Mouse (Mus musculus): ENCODE data around the gene Mpped2. TPM values are rescaled to one million over a fixed set of nuclear protein-coding genes. Genes with fewer than 3 reads are reported as not detected.

Gene Mpped2
- total and polyA plus RNA-seq, 2 experiments from 2014 or later = 42.6 to 79.4 TPM

DNA sequence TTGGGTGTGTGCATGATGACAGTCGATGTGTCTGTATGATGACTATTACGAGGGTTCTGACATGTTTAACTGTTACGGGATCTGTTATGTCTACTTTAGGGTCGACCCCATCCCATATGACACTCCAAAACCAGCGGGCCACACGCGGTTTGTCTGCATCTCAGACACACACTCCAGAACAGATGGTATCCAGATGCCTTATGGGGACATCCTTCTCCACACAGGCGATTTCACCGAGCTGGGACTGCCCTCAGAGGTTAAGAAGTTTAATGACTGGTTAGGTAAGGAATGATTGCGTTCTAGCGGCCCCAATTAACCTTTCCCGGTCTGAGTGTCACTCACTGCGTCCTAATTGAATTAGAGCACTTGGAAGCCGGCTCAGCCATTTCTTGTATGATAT is 51.5 kb downstream of the Mpped2 start:
- Histone ChIP-seq H3K9me3 (ENCODE audit: low read length) (no peaks in the 10 kb centered on the region), H3K4me2 (ENCODE audit: low read depth, low read length, poor library complexity, severe bottlenecking) (no peak overlapping the region), H3K36me3 (ENCODE audit: insufficient read depth, low read length) (no peaks in the 10 kb centered on the region), H3K27me3 (ENCODE audit: insufficient read depth, low read length) (no peaks in the 10 kb centered on the region), H3K4me1 (ENCODE audit: insufficient read depth, low read length) (no peaks in the 10 kb centered on the region), H3K4me3 (ENCODE audit: low read depth, low read length) (no peak overlapping the region), H3K9ac (replicated peaks; ENCODE audit: low read length, poor library complexity, severe bottlenecking) (no peak overlapping the region), H3K27ac (ENCODE audit: low read depth, low read length) (no peak overlapping the region)
- DNase-seq (ENCODE audit: low spot score) (no peak), ATAC-seq (ENCODE audit: low FRiP score) (no peak)
- 72% methylated on average over 14 of the region's 14 CpGs for WGBS
- no peak for TF ChIP-seq CTCF (IDR thresholded peaks at IDR 0.05)

DNA sequence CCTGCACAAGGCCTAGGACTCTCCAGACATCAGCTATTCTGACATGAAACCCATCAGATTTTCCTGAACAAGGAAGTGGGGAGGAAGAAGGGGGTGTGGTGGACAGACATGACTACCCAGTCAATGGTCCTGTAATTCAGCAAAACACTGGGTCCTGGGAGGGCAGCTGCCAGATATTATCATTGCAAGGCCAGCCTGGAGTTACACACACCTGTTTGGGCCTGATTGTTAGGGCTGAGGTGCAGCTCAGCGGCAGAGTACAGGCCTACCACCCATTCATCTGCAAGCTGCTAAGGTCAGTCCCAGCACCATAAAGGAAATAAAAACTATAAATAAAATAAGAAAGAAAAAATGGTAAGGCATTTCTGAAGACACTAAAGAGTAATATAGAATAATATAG is 52.3 kb downstream of the Mpped2 start:
- 97% methylated on average over 1 of the region's 1 CpGs for WGBS
- Histone ChIP-seq H3K4me2 (ENCODE audit: low read depth, low read length, poor library complexity, severe bottlenecking) (no peak overlapping the region), H3K4me1 (ENCODE audit: insufficient read depth, low read length) (no peaks in the 10 kb centered on the region), H3K27ac (ENCODE audit: low read depth, low read length) (no peak overlapping the region), H3K27me3 (ENCODE audit: insufficient read depth, low read length) (no peaks in the 10 kb centered on the region), H3K9ac (replicated peaks; ENCODE audit: low read length, poor library complexity, severe bottlenecking) (no peak overlapping the region), H3K36me3 (ENCODE audit: insufficient read depth, low read length) (no peaks in the 10 kb centered on the region), H3K9me3 (ENCODE audit: low read length) (no peaks in the 10 kb centered on the region), H3K4me3 (ENCODE audit: low read depth, low read length) (no peak overlapping the region)
- ATAC-seq (ENCODE audit: low FRiP score) (no peak), DNase-seq (ENCODE audit: low spot score) (no peak)
- no peak for TF ChIP-seq CTCF (IDR thresholded peaks at IDR 0.05)

DNA sequence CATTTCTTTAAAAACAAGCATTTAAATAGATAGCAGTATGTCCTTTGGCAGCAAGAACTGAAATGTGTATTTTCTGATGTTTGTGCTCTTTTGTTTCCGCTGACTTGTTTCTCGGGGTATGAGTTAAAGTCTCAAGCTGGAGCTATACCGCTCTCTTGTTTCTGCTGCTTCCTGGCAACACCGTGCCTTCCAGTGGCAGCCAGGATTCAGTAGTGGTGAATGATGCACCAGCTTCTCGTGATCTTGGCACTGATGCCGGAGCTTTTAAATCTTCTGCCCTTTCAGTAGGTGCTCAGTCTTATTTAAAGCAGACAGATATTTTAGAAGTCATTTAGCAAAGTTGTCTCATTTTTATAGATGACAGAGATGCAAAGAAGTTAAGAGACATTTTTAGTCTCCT is 53.1 kb downstream of the Mpped2 start:
- no peak for DNase-seq (ENCODE audit: low spot score)
- H3K27me3 ChIP-seq (ENCODE audit: insufficient read depth, low read length) = no peaks in the 10 kb centered on the region
- no peaks in the 10 kb centered on the region for H3K9me3 ChIP-seq (ENCODE audit: low read length)
- H3K9ac ChIP-seq (replicated peaks; ENCODE audit: low read length, poor library complexity, severe bottlenecking) = no peak overlapping the region
- ATAC-seq (ENCODE audit: low FRiP score) = no peak
- H3K36me3 ChIP-seq (ENCODE audit: insufficient read depth, low read length) = no peaks in the 10 kb centered on the region
- peaks cover 5% of the 10 kb centered on the region; the same call in 1 of the 2 replicates for H3K4me1 ChIP-seq (ENCODE audit: insufficient read depth, low read length)
- H3K4me2 ChIP-seq (ENCODE audit: low read depth, low read length, poor library complexity, severe bottlenecking) = no peak overlapping the region
- no peak overlapping the region for H3K4me3 ChIP-seq (ENCODE audit: low read depth, low read length)
- H3K27ac ChIP-seq (ENCODE audit: low read depth, low read length) = no peak overlapping the region
- TF ChIP-seq CTCF (IDR thresholded peaks at IDR 0.05) = no peak
- WGBS = 64% methylated on average over 6 of the region's 6 CpGs

DNA sequence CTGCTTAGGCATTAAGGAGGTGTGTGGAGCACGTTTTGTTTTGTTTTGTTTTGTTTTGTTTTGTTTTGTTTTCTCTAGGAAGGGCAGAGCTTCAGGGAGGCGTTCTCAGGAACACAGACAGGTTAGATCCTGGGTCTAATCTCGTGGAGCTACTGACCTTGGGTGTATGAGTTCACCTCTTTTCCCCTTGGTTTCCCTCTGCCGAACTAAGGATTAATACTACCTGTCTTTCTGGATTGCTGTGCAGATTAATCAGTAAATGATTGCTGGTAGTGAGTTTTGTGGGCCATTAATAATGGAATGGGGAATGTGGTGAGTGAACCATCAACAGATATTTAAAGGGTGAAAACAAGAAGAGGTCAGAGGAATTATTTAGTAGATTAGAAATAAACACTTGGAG is 53.8 kb downstream of the Mpped2 start:
- WGBS = 74% methylated on average over 4 of the region's 4 CpGs

DNA sequence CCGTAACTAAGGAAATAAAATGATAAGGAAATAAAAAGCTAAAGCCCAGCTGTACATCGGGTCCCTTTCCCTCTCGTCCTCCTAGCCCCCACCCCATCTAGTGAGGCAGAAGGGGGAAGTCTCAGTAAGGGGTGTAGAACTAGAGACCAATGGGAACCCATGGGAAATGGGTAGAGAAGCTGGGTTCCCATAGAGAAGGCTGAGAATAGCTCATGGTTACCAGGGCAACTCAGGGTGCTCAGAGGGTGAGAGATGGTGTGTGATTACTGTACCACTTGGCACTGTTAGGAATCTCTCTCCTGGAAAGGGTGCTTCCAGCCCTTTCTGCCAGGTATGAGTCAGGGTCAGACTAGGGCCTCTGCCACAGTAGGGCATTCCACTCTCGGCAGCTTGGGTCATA is 54.3 kb downstream of the Mpped2 start:
- Histone ChIP-seq H3K36me3 (ENCODE audit: insufficient read depth, low read length) (no peaks in the 10 kb centered on the region), H3K27me3 (ENCODE audit: insufficient read depth, low read length) (no peaks in the 10 kb centered on the region), H3K9me3 (ENCODE audit: low read length) (no peaks in the 10 kb centered on the region), H3K9ac (replicated peaks; ENCODE audit: low read length, poor library complexity, severe bottlenecking) (no peak overlapping the region), H3K4me2 (ENCODE audit: low read depth, low read length, poor library complexity, severe bottlenecking) (no peak overlapping the region), H3K4me1 (ENCODE audit: insufficient read depth, low read length) (peaks cover 5% of the 10 kb centered on the region; the same call in 1 of the 2 replicates), H3K27ac (ENCODE audit: low read depth, low read length) (no peak overlapping the region), H3K4me3 (ENCODE audit: low read depth, low read length) (no peak overlapping the region)
- 77% methylated on average over 4 of the region's 4 CpGs for WGBS
- TF ChIP-seq CTCF (IDR thresholded peaks at IDR 0.05) = no peak
- DNase-seq (ENCODE audit: low spot score) (no peak), ATAC-seq (ENCODE audit: low FRiP score) (no peak)

More for the DNA sequence above, 53.8 kb downstream of the Mpped2 start:
- DNase-seq (ENCODE audit: low spot score) (no peak), ATAC-seq (ENCODE audit: low FRiP score) (no peak)
- Histone ChIP-seq H3K27ac (ENCODE audit: low read depth, low read length) (no peak overlapping the region), H3K4me2 (ENCODE audit: low read depth, low read length, poor library complexity, severe bottlenecking) (no peak overlapping the region), H3K9me3 (ENCODE audit: low read length) (no peaks in the 10 kb centered on the region), H3K36me3 (ENCODE audit: insufficient read depth, low read length) (no peaks in the 10 kb centered on the region), H3K4me3 (ENCODE audit: low read depth, low read length) (no peak overlapping the region), H3K27me3 (ENCODE audit: insufficient read depth, low read length) (no peaks in the 10 kb centered on the region), H3K4me1 (ENCODE audit: insufficient read depth, low read length) (peaks cover 5% of the 10 kb centered on the region; the same call in 1 of the 2 replicates), H3K9ac (replicated peaks; ENCODE audit: low read length, poor library complexity, severe bottlenecking) (no peak overlapping the region)
- no peak for TF ChIP-seq CTCF (IDR thresholded peaks at IDR 0.05)

DNA sequence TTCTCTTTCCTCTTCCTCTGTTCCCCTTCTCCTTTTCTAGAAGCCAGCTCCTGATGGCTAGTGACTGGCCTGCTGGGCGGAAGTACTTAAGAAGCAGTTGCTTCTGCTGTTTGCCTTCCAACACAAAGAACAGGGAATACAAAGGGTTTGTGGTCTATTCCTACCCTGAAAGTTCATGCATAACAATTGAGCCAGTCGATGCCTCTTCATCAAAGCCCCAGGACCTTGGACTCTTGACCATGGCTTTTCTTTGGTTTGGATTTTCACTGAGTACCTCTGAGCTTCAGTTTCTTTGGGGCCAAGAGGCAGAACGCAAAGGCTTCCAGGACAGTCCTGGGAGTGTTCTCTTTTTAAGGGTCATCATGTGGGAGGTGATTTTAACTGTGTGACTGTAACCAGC is 57.8 kb downstream of the Mpped2 start:
- Histone ChIP-seq H3K9me3 (ENCODE audit: low read length) (no peaks in the 10 kb centered on the region), H3K27me3 (ENCODE audit: insufficient read depth, low read length) (no peaks in the 10 kb centered on the region), H3K4me3 (ENCODE audit: low read depth, low read length) (no peak overlapping the region), H3K27ac (ENCODE audit: low read depth, low read length) (no peak overlapping the region), H3K4me2 (ENCODE audit: low read depth, low read length, poor library complexity, severe bottlenecking) (no peak overlapping the region), H3K4me1 (ENCODE audit: insufficient read depth, low read length) (peaks cover 5% of the 10 kb centered on the region; the same call in 1 of the 2 replicates), H3K9ac (replicated peaks; ENCODE audit: low read length, poor library complexity, severe bottlenecking) (no peak overlapping the region), H3K36me3 (ENCODE audit: insufficient read depth, low read length) (no peaks in the 10 kb centered on the region)
- no peak for ATAC-seq (ENCODE audit: low FRiP score)
- 47% methylated on average over 3 of the region's 3 CpGs for WGBS
- TF ChIP-seq CTCF (IDR thresholded peaks at IDR 0.05) = no peak
- no peak for DNase-seq (ENCODE audit: low spot score)

Data from midbrain, postnatal 0 days (tissue).